Comparison of ENCODE assay signal across 41 mouse cellular contexts in genomic region chr6:29033981-29034646, GRCm38 (mm10). TPM values are rescaled to one million over a fixed set of nuclear protein-coding genes. Genes with fewer than 3 reads are reported as not detected.
DNase-seq lines count a peak whose midpoint lies in the region; ATAC-seq and TF ChIP-seq lines count a peak whose summit lies in the region.
"Had no signal": no experiment of that assay in that cellular context is flagged by ENCODE, and none has a peak within 500 bp of the region (broad histone marks: within the 10 kb centered on the region; RNA-seq: fewer than 3 reads in every experiment).

No protein-coding gene starts in this region.

- ATAC-seq in hindbrain, embryonic 14.5 days (ENCODE audit: low FRiP score): no peak
- ATAC-seq in hindbrain, postnatal 0 days: no peak
- ATAC-seq in hindbrain, embryonic 16.5 days: 0 out of 2 replicates have a peak, but pooled peaks have one; percentile 28
- peak; percentile 67 for ATAC-seq in midbrain, embryonic 12.5 days (ENCODE audit: low FRiP score, low read depth)
- 0 out of 2 replicates have a peak, but pooled peaks have one; percentile 59 for ATAC-seq in midbrain, postnatal 0 days (ENCODE audit: low FRiP score)
- ATAC-seq: activated CD4-positive, CD25-positive, alpha-beta regulatory T cell, adult 4 months; forebrain, embryonic 14.5 days; liver, embryonic 12.5 days; liver, postnatal 0 days had no signal

- H3K4me3 ChIP-seq in hindbrain, embryonic 14.5 days (replicated peaks; ENCODE audit: low read length): no peak overlapping the region
- no peak overlapping the region for H3K4me3 ChIP-seq in hindbrain, postnatal 0 days (ENCODE audit: low read length)
- H3K4me3 ChIP-seq in hindbrain, embryonic 16.5 days (ENCODE audit: low read length): no peak overlapping the region
- no peak overlapping the region for H3K4me3 ChIP-seq in midbrain, embryonic 12.5 days
- H3K4me3 ChIP-seq in midbrain, postnatal 0 days (ENCODE audit: low read depth, low read length): no peak overlapping the region
- H3K4me3 ChIP-seq: heart, embryonic 13.5 days; kidney, embryonic 15.5 days; layer of hippocampus, adult 2 months; liver, embryonic 12.5 days had no signal

- H3K4me2 ChIP-seq in hindbrain, embryonic 14.5 days (replicated peaks): no peak overlapping the region
- no peak overlapping the region for H3K4me2 ChIP-seq in hindbrain, postnatal 0 days (ENCODE audit: low read depth, low read length)
- H3K4me2 ChIP-seq in hindbrain, embryonic 16.5 days (ENCODE audit: low read length): no peak overlapping the region
- H3K4me2 ChIP-seq in midbrain, embryonic 12.5 days (replicated peaks): no peak overlapping the region
- H3K4me2 ChIP-seq in midbrain, postnatal 0 days (ENCODE audit: low read depth, low read length, poor library complexity, severe bottlenecking): no peak overlapping the region
- H3K4me2 ChIP-seq: heart, embryonic 13.5 days; kidney, embryonic 15.5 days; liver, embryonic 12.5 days had no signal

- H3K27me3 ChIP-seq in hindbrain, embryonic 14.5 days (ENCODE audit: control insufficient read depth, insufficient read depth, low read length): no peaks in the 10 kb centered on the region
- no peaks in the 10 kb centered on the region for H3K27me3 ChIP-seq in hindbrain, postnatal 0 days (ENCODE audit: insufficient read depth, low read length)
- no peaks in the 10 kb centered on the region for H3K27me3 ChIP-seq in hindbrain, embryonic 16.5 days (replicated peaks; ENCODE audit: control insufficient read depth, insufficient read depth, low read length)
- no peaks in the 10 kb centered on the region for H3K27me3 ChIP-seq in midbrain, embryonic 12.5 days
- no peaks in the 10 kb centered on the region for H3K27me3 ChIP-seq in midbrain, postnatal 0 days (ENCODE audit: insufficient read depth, low read length)
- H3K27me3 ChIP-seq: heart, embryonic 13.5 days; kidney, embryonic 15.5 days; liver, embryonic 12.5 days had no signal

- intact Hi-C loops in left cerebral cortex, postnatal 14 days (cut with DNase I): no loop called here

- no peaks in the 10 kb centered on the region for H3K9me3 ChIP-seq in hindbrain, embryonic 14.5 days (ENCODE audit: control insufficient read depth, low read length)
- H3K9me3 ChIP-seq in hindbrain, postnatal 0 days (ENCODE audit: low read length): no peaks in the 10 kb centered on the region
- no peaks in the 10 kb centered on the region for H3K9me3 ChIP-seq in hindbrain, embryonic 16.5 days (ENCODE audit: control insufficient read depth, low read length)
- H3K9me3 ChIP-seq in midbrain, embryonic 12.5 days: no peaks in the 10 kb centered on the region
- H3K9me3 ChIP-seq in midbrain, postnatal 0 days (ENCODE audit: low read length): no peaks in the 10 kb centered on the region

- no peak for TF ChIP-seq CTCF in hindbrain, postnatal 0 days (IDR thresholded peaks at IDR 0.05; ENCODE audit: low read depth)
- no peak for TF ChIP-seq CTCF in midbrain, postnatal 0 days (IDR thresholded peaks at IDR 0.05)

- peak overlapping the region; percentile 56 for H3K27ac ChIP-seq in hindbrain, embryonic 14.5 days
- H3K27ac ChIP-seq in hindbrain, postnatal 0 days: no peak overlapping the region
- H3K27ac ChIP-seq in hindbrain, embryonic 16.5 days (ENCODE audit: low read depth, low read length): no peak overlapping the region
- peak overlapping the region; percentile 56 for H3K27ac ChIP-seq in midbrain, embryonic 12.5 days (replicated peaks)
- no peak overlapping the region for H3K27ac ChIP-seq in midbrain, postnatal 0 days (ENCODE audit: low read depth, low read length)
- H3K27ac ChIP-seq: heart, embryonic 13.5 days; kidney, embryonic 15.5 days; layer of hippocampus, adult 2 months; liver, embryonic 12.5 days had no signal

- DNase-seq in hindbrain, embryonic 14.5 days (ENCODE audit: low spot score): no peak
- no peak for DNase-seq in hindbrain, postnatal 0 days (ENCODE audit: low spot score)
- DNase-seq in midbrain, postnatal 0 days (ENCODE audit: low spot score): no peak
- DNase-seq in cerebellum, adult 11-12 months: no peak
- DNase-seq in left cerebral cortex, postnatal 14 days (ENCODE audit: low spot score in 2 of 2): no peak
- DNase-seq: adrenal gland, adult 2 months; adrenal gland, postnatal 36 days; B cell, adult 2 months; cerebellum, adult 8-10 months; cerebellum, postnatal 25 days; gastrocnemius, postnatal 36 days; heart, adult 18-20 months; heart, postnatal 10 days; kidney, adult 18-20 months; kidney, postnatal 36 days; left cerebral cortex, postnatal 4 days; liver, postnatal 0 days; lung, postnatal 36 days; right cerebral cortex, postnatal 25 days; spleen, adult 18-20 months; thymus, adult 2 months; thymus, postnatal 36 days had no signal

- peaks cover 7% of the 10 kb centered on the region for H3K4me1 ChIP-seq in hindbrain, embryonic 14.5 days (replicated peaks; ENCODE audit: control insufficient read depth, insufficient read depth, low read length)
- no peaks in the 10 kb centered on the region; the same call in 1 of the 2 replicates for H3K4me1 ChIP-seq in hindbrain, postnatal 0 days (ENCODE audit: insufficient read depth, low read length)
- H3K4me1 ChIP-seq in hindbrain, embryonic 16.5 days (ENCODE audit: control insufficient read depth, insufficient read depth, low read depth, low read length): peaks cover 6% of the 10 kb centered on the region
- peaks cover 9% of the 10 kb centered on the region for H3K4me1 ChIP-seq in midbrain, embryonic 12.5 days
- H3K4me1 ChIP-seq in midbrain, postnatal 0 days (ENCODE audit: insufficient read depth, low read length): no peaks in the 10 kb centered on the region
- H3K4me1 ChIP-seq: kidney, embryonic 15.5 days; liver, embryonic 12.5 days had no signal

- H3K36me3 ChIP-seq in hindbrain, embryonic 14.5 days (replicated peaks; ENCODE audit: control insufficient read depth, insufficient read depth): no peaks in the 10 kb centered on the region
- no peaks in the 10 kb centered on the region for H3K36me3 ChIP-seq in hindbrain, postnatal 0 days (ENCODE audit: insufficient read depth, low read length)
- H3K36me3 ChIP-seq in hindbrain, embryonic 16.5 days (ENCODE audit: control insufficient read depth, insufficient read depth, low read length): no peaks in the 10 kb centered on the region
- H3K36me3 ChIP-seq in midbrain, embryonic 12.5 days: no peaks in the 10 kb centered on the region
- H3K36me3 ChIP-seq in midbrain, postnatal 0 days (ENCODE audit: insufficient read depth, low read length): no peaks in the 10 kb centered on the region
- H3K36me3 ChIP-seq: heart, embryonic 13.5 days; kidney, embryonic 15.5 days; liver, embryonic 12.5 days had no signal

- no peak overlapping the region for H3K9ac ChIP-seq in hindbrain, embryonic 14.5 days
- H3K9ac ChIP-seq in hindbrain, postnatal 0 days (replicated peaks; ENCODE audit: low read length): no peak overlapping the region
- no peak overlapping the region for H3K9ac ChIP-seq in hindbrain, embryonic 16.5 days (ENCODE audit: low read depth, low read length)
- H3K9ac ChIP-seq in midbrain, embryonic 12.5 days (replicated peaks): no peak overlapping the region
- H3K9ac ChIP-seq in midbrain, postnatal 0 days (replicated peaks; ENCODE audit: low read length, poor library complexity, severe bottlenecking): no peak overlapping the region
- H3K9ac ChIP-seq: heart, embryonic 13.5 days; kidney, embryonic 15.5 days; liver, embryonic 12.5 days; liver, postnatal 0 days had no signal

- WGBS in hindbrain, embryonic 14.5 days: 48% methylated on average over 7 of the region's 7 CpGs
- 50% methylated on average over 7 of the region's 7 CpGs for whole genome bisulfite sequencing in hindbrain, postnatal 0 days
- 58% methylated on average over 7 of the region's 7 CpGs for WGBS in hindbrain, embryonic 16.5 days
- 46% methylated on average over 7 of the region's 7 CpGs for WGBS in midbrain, embryonic 12.5 days
- WGBS in midbrain, postnatal 0 days: 28% methylated on average over 7 of the region's 7 CpGs

RNA-seq across cellular contexts. Expression of gene Lep, which starts 25.9 kb away (rescaled TPM):
- polyA plus RNA-seq in hindbrain, embryonic 14.5 days (2014; fragmentation: Nextera tagmentation; extraction: Ambion mirVana): not detected in 2 replicates
- total RNA-seq in hindbrain, postnatal 0 days (2014; rRNA removed): not detected in 2 replicates
- polyA plus RNA-seq in hindbrain, postnatal 0 days (2015; fragmentation: Nextera tagmentation; extraction: Ambion mirVana): not detected in 2 replicates
- polyA plus RNA-seq in hindbrain, embryonic 16.5 days (2015; fragmentation: Nextera tagmentation; extraction: Ambion mirVana): not detected in 2 replicates
- polyA plus RNA-seq in midbrain, embryonic 12.5 days (2016; fragmentation: Nextera tagmentation; extraction: Ambion mirVana): not detected in 2 replicates
- total RNA-seq in midbrain, postnatal 0 days (2014; rRNA removed): not detected in 2 replicates
- polyA plus RNA-seq in midbrain, postnatal 0 days (2015; fragmentation: Nextera tagmentation; extraction: Ambion mirVana): not detected in 2 replicates
- not detected for total RNA-seq in left cerebral cortex, postnatal 14 days (2021)
- total RNA-seq: hematopoietic stem cell, adult 5-6 weeks; layer of hippocampus, adult 2 months; layer of hippocampus, postnatal 14 days; left cerebral cortex, adult 8-10 months; left cerebral cortex, postnatal 4 days; megakaryocyte, adult 5-6 weeks; monocyte, adult 5-6 weeks had no signal
- polyA plus RNA-seq: activated CD4-positive, CD25-positive, alpha-beta regulatory T cell, adult 4 months; embryonic facial prominence, embryonic 11.5 days; forebrain, embryonic 14.5 days; frontal cortex, adult 2 months; heart, embryonic 13.5 days; intestine, embryonic 14.5 days; kidney, embryonic 15.5 days; limb, embryonic 14.5 days; liver, embryonic 12.5 days; liver, postnatal 0 days; lung, embryonic 16.5 days; stomach, embryonic 16.5 days had no signal

Comparison
In these comparisons a context has a peak if more than half of its experiments do, and no peak if none do; other contexts are left out.
1. ATAC-seq: peak in hindbrain, embryonic 16.5 days (single experiment), midbrain, embryonic 12.5 days (single experiment) and midbrain, postnatal 0 days (single experiment); none in hindbrain, embryonic 14.5 days (single experiment) and hindbrain, postnatal 0 days (single experiment).
2. H3K27ac ChIP-seq: peak in hindbrain, embryonic 14.5 days (single experiment) and midbrain, embryonic 12.5 days (single experiment); none in hindbrain, postnatal 0 days (single experiment), hindbrain, embryonic 16.5 days (single experiment) and midbrain, postnatal 0 days (single experiment).